Mouse (Mus musculus) embryonic fibroblast, embryonic 13.5 days (primary cell): Measurements from ENCODE around the gene Dctd.

ENCODE experiments used
- CTCF ChIP-seq: IDR thresholded peaks from 2 replicates; pipeline ENCODE4 v1.5.1; 2011; ENCODE audit warnings: mild to moderate bottlenecking, control low read depth, low read length, moderate library complexity, borderline replicate concordance; ENCODE audit not compliant: insufficient read depth
- POLR2A ChIP-seq: IDR thresholded peaks from 2 replicates; pipeline ENCODE4 v1.6.1; 2011; ENCODE audit warnings: low read depth, mild to moderate bottlenecking, control low read depth, low read length, moderate library complexity

DNA sequence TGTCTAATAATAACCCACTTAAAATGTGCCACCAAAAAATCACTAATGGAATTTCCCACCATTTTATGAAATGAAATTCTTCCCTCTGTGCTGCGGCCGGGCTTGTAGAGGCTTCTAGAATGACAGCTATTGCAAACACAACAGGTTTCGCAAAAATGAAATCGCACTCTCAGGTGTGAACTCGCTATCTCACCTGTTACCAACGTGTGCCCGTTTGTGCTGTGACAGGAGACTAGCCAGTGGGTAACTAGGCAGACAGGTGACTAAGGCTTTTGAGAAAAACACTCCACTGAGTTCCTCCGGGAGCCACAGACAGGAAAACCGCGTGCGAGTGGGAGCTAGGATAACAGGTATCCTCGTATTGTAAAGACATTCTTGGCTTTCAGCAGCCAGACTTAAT lies at the start of gene Dctd:
- TF ChIP-seq CTCF, result no peak
- no peak for TF ChIP-seq POLR2A
